Mouse (Mus musculus) hindbrain, embryonic 15.5 days (tissue): ENCODE measurements around the gene Nsmce1. TPM values are rescaled to one million over a fixed set of nuclear protein-coding genes. Genes with fewer than 3 reads are reported as not detected.
A peak's percentile ranks its signal among the peaks of the same experiment; 100 is the strongest.

Experiments
- ATAC-seq: fragments of 200-750 bp; cut with Nextera tagmentation; 2 replicates; pipeline ENCODE4 v1.8.0; 2017; ENCODE audit warnings: low read depth, moderate number of reproducible peaks, moderate TSS enrichment; ENCODE audit not compliant: low FRiP score
- H3K27ac ChIP-seq: fragments of 300-500 bp; sonication (generic); replicated peaks from 2 replicates; pipeline ENCODE4 v1.5.1; 2015; ENCODE audit warnings: mild to moderate bottlenecking, inconsistent platforms
- H3K27me3 ChIP-seq: fragments of 300-500 bp; sonication (generic); 2 replicates; pipeline ENCODE4 v1.6.1; 2015; ENCODE audit warnings: control low read depth, inconsistent platforms
- H3K36me3 ChIP-seq: fragments of 300-500 bp; sonication (generic); 2 replicates; pipeline ENCODE4 v1.6.1; 2015; ENCODE audit warnings: control low read depth, inconsistent platforms
- H3K4me1 ChIP-seq: fragments of 300-500 bp; sonication (generic); replicated peaks from 2 replicates; pipeline ENCODE4 v1.6.1; 2015; ENCODE audit warnings: control low read depth, inconsistent platforms
- H3K4me2 ChIP-seq: fragments of 300-500 bp; sonication (generic); 2 replicates; pipeline ENCODE4 v1.6.1; 2015; ENCODE audit warnings: moderate library complexity, mild to moderate bottlenecking, inconsistent platforms
- H3K4me3 ChIP-seq: fragments of 300-500 bp; sonication (generic); 2 replicates; pipeline ENCODE4 v1.5.1; 2015; ENCODE audit warnings: mild to moderate bottlenecking, inconsistent platforms
- H3K9ac ChIP-seq: fragments of 300-500 bp; sonication (generic); 2 replicates; pipeline ENCODE4 v1.6.1; 2015; ENCODE audit warnings: inconsistent platforms
- H3K9me3 ChIP-seq: fragments of 300-500 bp; sonication (generic); 2 replicates; pipeline ENCODE4 v1.6.1; 2016; ENCODE audit warnings: control low read depth, inconsistent platforms
- WGBS: fragments of 180-500 bp; shearing (Covaris S2); methylation state at CpG from one replicate; pipeline ENCODE4 v1.1.7; 2015; 5-methylcytosine and 5-hydroxymethylcytosine counted together
- polyA plus RNA-seq: library from polyadenylated mRNA; unstranded; fragments of >200 nt; fragmentation: Nextera tagmentation; extraction: Ambion mirVana; gene quantifications from 2 replicates; pipeline ENCODE4 v1.2.1, GENCODE M21; 2015

The Nsmce1 gene
- polyA plus RNA-seq, 1 experiment from 2014 or later, result 99.4 TPM

DNA sequence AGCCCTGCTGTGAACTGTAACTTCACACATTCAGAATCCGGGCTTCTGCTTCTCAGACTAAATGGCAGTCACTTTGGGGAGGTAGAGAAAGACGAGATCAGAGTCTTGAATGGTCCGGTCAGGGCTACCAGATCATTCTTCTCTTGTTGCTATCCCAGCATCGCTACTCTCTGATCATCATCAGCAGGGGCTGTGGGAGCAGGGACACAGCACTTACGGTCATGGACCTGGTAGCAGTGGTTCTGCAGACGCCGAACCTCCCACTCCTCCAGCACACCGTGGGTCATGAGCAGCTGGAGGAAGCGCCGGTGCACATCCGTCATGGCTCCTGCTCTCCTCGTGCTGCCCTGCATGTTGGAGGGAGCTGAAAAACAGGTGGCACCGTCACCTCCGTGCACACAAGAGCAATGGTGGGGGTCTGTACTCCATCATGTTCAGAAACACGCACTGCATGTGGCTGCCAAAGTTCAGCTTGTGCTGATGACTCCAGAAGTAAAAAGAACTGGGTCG, 5.2 kb downstream of the Nsmce1 start:
- no peak overlapping the region for H3K4me3 ChIP-seq
- peaks cover 8% of the 10 kb centered on the region; the same call in 1 of the 2 replicates for H3K36me3 ChIP-seq
- no peaks in the 10 kb centered on the region for H3K9me3 ChIP-seq
- H3K9ac ChIP-seq, result no peak overlapping the region
- peaks cover 19% of the 10 kb centered on the region for H3K4me1 ChIP-seq
- no peak overlapping the region for H3K4me2 ChIP-seq
- no peaks in the 10 kb centered on the region for H3K27me3 ChIP-seq
- no peak overlapping the region for H3K27ac ChIP-seq
- ATAC-seq, result no peak
- 94% methylated on average over 16 of the region's 16 CpGs for WGBS

DNA sequence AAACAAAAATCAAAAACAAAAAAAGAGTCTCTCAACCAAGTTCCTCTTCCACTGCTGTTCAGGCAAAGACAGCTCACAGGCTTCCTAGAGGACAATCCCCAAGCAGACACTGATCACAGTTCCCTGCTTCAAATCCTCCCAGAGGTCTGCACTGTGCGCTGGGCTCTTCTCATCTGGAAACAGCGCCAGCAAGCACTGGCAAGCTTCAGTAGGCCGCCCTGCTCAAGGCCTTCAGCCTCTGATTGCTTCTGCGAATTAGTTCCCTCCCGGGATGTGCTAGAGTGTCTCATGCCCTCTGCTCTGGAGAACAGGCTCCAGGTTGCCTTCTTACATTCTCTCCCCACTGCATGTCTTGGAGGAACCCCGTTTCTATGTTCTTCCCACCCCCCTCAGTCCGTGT, 6.6 kb downstream of the Nsmce1 start:
- WGBS, result 88% methylated on average over 7 of the region's 7 CpGs
- no peak overlapping the region for H3K4me3 ChIP-seq
- peaks cover 16% of the 10 kb centered on the region; the same call in 1 of the 2 replicates for H3K36me3 ChIP-seq
- no peaks in the 10 kb centered on the region for H3K27me3 ChIP-seq
- H3K9me3 ChIP-seq, result no peaks in the 10 kb centered on the region
- H3K9ac ChIP-seq, result no peak overlapping the region
- no peak overlapping the region for H3K4me2 ChIP-seq
- H3K4me1 ChIP-seq, result peaks cover 9% of the 10 kb centered on the region
- ATAC-seq, result no peak
- H3K27ac ChIP-seq, result no peak overlapping the region

DNA sequence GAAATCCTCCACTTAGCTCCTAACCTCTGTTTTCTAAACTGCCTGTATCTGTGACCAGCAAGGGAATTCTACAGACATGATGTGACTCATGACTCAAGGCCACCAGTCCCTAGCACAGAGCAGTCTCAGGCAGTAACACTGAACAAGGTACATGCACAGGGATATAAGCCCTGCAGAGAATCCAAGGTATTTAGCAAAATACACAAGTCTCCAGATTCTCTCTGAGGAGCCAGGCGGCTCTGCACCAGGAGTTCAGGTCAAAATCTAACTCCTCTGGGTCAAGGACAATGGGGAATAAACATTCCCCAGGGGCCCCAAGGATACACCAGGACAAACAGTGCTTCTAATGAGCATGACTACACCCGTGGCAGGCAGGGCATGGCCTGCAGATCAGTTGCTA, 8.5 kb downstream of the Nsmce1 start:
- 54% methylated on average over 2 of the region's 2 CpGs for WGBS
- peaks cover 16% of the 10 kb centered on the region; the same call in 1 of the 2 replicates for H3K36me3 ChIP-seq
- no peak for ATAC-seq

DNA sequence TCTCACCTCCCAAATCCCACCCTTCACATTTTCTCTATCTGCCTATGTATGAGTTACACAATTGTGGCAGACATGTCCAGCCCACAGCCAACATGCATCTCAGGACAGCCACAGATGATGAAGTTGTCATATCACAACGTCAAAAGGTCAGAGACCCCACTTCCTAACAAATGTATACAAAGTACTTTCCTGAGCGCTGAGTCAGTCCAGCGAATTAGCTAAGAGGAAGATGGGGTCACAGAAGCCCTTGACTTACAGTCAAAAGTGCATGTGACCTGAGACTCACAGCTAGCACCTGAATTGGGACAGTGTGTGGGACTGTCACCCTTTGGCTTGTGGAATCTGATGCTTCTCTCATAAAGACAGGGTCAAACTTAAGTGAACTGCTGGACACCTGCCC, 9.1 kb downstream of the Nsmce1 start:
- no peak for ATAC-seq
- H3K9ac ChIP-seq, result no peak overlapping the region
- no peak overlapping the region for H3K4me2 ChIP-seq
- H3K9me3 ChIP-seq, result no peaks in the 10 kb centered on the region
- H3K4me3 ChIP-seq, result no peak overlapping the region
- no peaks in the 10 kb centered on the region for H3K27me3 ChIP-seq
- H3K36me3 ChIP-seq, result peaks cover 16% of the 10 kb centered on the region; the same call in 1 of the 2 replicates
- WGBS, result 82% methylated on average over 3 of the region's 3 CpGs
- no peak overlapping the region for H3K27ac ChIP-seq
- no peaks in the 10 kb centered on the region for H3K4me1 ChIP-seq

More for the DNA sequence above, 8.5 kb downstream of the Nsmce1 start:
- Histone ChIP-seq H3K27ac (no peak overlapping the region), H3K9ac (no peak overlapping the region), H3K4me1 (no peaks in the 10 kb centered on the region), H3K9me3 (no peaks in the 10 kb centered on the region), H3K27me3 (no peaks in the 10 kb centered on the region), H3K4me3 (no peak overlapping the region), H3K4me2 (no peak overlapping the region)

DNA sequence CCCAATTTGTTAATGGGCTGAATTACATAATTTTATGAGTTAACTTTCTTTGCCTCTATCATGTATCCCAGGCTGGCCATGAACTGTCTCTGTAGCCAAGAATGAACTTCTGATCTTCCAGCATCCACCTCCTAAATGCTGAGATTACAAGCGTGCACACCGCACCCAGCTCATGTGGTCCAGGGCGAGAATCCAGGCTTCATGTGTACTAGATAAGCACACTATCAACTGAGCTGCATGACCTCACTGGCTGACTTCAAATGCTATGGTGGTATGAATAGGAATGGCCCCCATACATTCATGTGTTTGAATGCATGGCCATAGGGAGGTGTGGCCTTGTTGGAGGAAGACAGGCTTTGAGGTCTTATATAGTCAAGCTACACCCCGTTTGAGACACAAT, 10.9 kb downstream of the Nsmce1 start:
- no peaks in the 10 kb centered on the region for H3K9me3 ChIP-seq
- H3K4me1 ChIP-seq, result peaks cover 7% of the 10 kb centered on the region
- H3K4me3 ChIP-seq, result no peak overlapping the region
- H3K36me3 ChIP-seq, result peaks cover 16% of the 10 kb centered on the region; the same call in 1 of the 2 replicates
- H3K27me3 ChIP-seq, result no peaks in the 10 kb centered on the region
- no peak overlapping the region for H3K27ac ChIP-seq
- no peak for ATAC-seq
- no peak overlapping the region for H3K4me2 ChIP-seq
- H3K9ac ChIP-seq, result no peak overlapping the region
- WGBS, result 94% methylated on average over 4 of the region's 4 CpGs

DNA sequence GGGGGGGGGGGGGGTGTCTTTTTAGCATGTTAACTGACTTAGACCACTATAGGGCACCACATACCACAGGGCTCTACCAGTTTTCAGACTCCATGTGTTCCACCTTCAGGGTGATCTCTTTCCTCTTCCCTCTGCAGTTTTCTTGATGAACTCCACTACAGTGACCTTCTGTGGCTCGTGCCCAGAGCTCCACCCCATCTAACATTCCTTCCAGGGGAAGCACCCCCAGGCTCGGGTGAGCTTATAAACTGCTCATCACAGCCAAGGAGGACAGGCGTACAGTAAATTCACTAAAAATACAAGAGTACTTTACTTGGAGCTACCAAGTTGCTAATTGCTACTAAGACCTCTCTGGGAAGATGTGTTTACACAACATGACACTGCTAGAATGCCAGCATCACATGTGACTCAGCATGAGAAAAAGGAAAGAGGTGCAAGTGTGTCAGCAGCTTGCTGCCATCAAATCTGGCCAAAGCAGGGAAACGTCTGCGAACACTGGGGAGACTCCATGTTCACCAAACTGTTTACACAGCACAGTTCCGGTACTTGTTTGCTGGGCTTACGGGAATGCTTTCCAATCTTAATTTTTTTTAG, 12.9 kb downstream of the Nsmce1 start:
- Histone ChIP-seq H3K4me3 (no peak overlapping the region), H3K27me3 (no peaks in the 10 kb centered on the region), H3K27ac (no peak overlapping the region), H3K4me2 (no peak overlapping the region), H3K9ac (no peak overlapping the region), H3K4me1 (peaks cover 11% of the 10 kb centered on the region), H3K36me3 (peaks cover 12% of the 10 kb centered on the region; the same call in 1 of the 2 replicates), H3K9me3 (no peaks in the 10 kb centered on the region)
- no peak for ATAC-seq
- WGBS, result 85% methylated on average over 7 of the region's 7 CpGs

DNA sequence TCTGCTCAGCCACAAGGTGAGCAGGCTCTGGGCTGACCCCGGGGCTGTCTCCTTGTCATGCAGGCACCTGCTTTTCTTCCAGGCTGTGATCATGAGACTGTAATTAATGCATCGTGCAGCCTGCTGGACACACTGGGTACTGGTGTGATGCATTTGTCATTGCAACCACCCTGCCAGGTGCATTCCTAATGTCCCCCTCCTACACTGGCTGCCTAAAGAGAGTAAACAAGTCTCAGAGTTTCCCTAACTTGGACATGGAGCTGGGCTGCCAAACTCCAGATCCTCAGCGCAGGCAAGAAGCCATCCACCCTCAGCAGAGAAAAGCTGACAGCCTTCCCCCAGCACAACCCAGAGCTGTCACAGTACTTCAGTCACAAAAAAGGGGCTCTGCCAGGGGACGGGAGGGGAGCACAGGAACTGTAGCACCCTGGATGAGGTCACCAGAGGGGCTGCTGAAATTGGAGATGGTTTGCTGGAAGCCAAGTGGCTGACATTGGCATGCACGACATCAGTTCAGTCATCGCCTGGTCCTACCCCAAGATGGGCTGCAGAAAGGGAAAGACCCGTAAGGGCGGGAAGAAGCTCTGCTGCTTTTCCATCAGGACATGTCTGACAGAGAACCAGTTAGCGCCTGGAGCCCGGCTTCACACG, 15.7 kb downstream of the Nsmce1 start:
- Histone ChIP-seq H3K27me3 (no peaks in the 10 kb centered on the region), H3K9ac (no peak overlapping the region), H3K36me3 (0 out of 2 replicates have a peak, but pooled peaks cover 6% of the 10 kb centered on the region), H3K4me3 (no peak overlapping the region), H3K4me1 (peaks cover 18% of the 10 kb centered on the region), H3K27ac (peak overlapping the region; percentile 64), H3K9me3 (no peaks in the 10 kb centered on the region), H3K4me2 (no peak overlapping the region)
- WGBS, result 57% methylated on average over 11 of the region's 11 CpGs
- peak; percentile 57; the same call in 1 of the 2 replicates for ATAC-seq

DNA sequence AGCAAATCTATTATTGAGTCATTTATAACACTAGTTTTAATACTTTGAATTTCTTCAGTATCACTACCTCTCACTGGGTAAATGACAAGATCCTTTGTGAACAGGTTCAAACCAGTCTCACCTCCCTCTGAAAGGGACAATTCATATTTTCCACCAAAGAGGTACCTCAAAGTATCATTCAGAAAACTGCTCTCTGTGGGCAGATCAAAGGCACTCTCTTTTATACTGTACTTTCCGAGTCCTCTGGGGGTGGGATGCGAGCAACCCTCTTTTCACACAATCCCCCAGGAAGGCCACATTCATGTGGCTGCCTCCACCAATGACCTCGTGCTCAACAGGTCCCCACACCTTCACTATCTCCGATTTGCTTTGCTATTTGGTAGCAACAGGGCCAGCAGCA, 16.9 kb downstream of the Nsmce1 start:
- Histone ChIP-seq H3K4me1 (peaks cover 18% of the 10 kb centered on the region), H3K36me3 (0 out of 2 replicates have a peak, but pooled peaks cover 3% of the 10 kb centered on the region), H3K9ac (no peak overlapping the region), H3K4me2 (no peak overlapping the region), H3K27ac (no peak overlapping the region), H3K4me3 (no peak overlapping the region), H3K9me3 (no peaks in the 10 kb centered on the region), H3K27me3 (no peaks in the 10 kb centered on the region)
- 81% methylated on average over 4 of the region's 4 CpGs for WGBS
- no peak for ATAC-seq

DNA sequence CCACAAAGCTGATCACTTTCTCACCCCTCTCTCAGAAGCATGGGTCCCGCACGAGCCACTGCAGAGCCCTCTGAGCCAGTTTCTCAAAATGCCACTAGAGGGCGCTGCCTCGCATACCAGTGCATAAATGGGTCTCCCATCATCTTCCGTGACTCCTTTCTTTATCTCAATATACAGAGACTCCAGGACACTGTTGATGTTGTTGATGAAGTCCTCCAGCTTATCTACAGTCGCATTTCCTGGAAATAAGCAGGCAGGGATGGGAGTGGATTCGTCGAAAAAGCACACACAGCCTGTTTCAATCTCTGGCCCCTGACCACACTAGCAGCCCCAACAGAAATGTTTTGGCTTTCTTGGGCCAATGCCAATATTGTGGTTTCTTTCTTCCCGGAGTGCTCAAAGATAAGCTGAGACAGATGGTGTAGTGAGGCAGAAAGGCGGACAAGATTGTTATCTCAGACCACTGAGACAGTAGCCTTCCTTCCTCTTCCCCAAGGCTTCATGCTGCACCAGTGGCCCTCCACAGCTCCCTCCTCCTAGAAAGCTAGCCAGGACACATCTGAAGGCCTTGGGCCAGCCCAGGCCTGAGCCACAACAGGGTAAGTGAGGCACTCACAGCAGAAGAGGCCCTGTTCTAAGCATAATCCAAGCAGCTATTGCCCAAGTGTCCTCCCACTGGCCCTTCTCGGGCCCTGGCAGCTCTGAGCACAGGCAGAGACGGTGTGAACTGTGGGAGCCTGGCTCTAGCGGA, 19.2 kb downstream of the Nsmce1 start:
- Histone ChIP-seq H3K27ac (peak overlapping the region; percentile 27), H3K4me2 (no peak overlapping the region)

DNA sequence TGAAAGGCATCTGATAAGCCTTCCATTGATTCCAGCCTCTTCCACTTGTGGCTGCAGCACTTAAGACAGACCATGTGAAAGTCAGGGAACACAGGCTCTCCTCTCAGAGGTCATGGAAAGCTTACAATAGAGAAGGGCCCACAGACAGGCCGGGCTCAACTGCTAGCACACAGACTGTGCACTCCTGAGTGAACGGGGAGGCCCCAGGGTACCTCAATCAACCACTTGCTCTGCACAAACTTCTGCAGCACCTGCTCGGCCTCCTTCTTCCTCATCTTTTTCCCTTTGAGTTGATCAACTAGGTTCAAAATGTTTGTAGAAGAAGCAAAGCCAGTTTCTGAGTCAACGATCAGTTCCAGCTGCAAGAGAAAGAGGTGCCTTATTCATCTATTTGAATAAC, 20.5 kb downstream of the Nsmce1 start:
- WGBS, result 95% methylated on average over 4 of the region's 4 CpGs
- no peak overlapping the region for H3K4me3 ChIP-seq
- no peaks in the 10 kb centered on the region for H3K9me3 ChIP-seq
- ATAC-seq, result no peak
- H3K9ac ChIP-seq, result no peak overlapping the region
- H3K27ac ChIP-seq, result no peak overlapping the region
- H3K36me3 ChIP-seq, result peaks cover 24% of the 10 kb centered on the region
- H3K4me1 ChIP-seq, result peaks cover 15% of the 10 kb centered on the region
- no peaks in the 10 kb centered on the region for H3K27me3 ChIP-seq
- H3K4me2 ChIP-seq, result no peak overlapping the region

More for the DNA sequence above, 19.2 kb downstream of the Nsmce1 start:
- no peak overlapping the region for H3K4me3 ChIP-seq
- WGBS, result 31% methylated on average over 13 of the region's 13 CpGs
- H3K9ac ChIP-seq, result no peak overlapping the region
- ATAC-seq, result peak; percentile 71
- H3K4me1 ChIP-seq, result peaks cover 18% of the 10 kb centered on the region
- H3K36me3 ChIP-seq, result peaks cover 17% of the 10 kb centered on the region
- no peaks in the 10 kb centered on the region for H3K9me3 ChIP-seq
- no peaks in the 10 kb centered on the region for H3K27me3 ChIP-seq

DNA sequence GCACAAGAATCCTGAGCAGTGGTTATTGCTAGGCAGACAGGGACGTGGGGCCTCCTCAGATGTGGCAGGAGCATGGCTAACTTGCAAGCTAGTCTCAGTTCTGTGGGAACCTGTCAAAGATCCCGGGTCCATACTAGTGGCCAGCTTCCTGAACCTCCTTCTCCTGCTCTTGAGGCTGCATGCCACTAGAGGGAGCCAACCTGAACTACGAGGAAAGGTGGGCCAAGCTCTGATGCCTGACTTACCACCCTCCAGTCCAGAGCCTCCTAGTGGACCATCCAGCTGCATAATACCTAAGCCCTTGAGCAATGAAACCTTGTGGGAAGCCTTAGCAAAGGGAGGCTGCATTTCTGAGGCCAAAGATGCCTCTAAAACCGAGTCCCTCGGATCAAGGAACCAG, 21.5 kb downstream of the Nsmce1 start:
- no peaks in the 10 kb centered on the region for H3K27me3 ChIP-seq
- no peaks in the 10 kb centered on the region for H3K9me3 ChIP-seq
- peaks cover 7% of the 10 kb centered on the region; the same call in 1 of the 2 replicates for H3K4me1 ChIP-seq
- ATAC-seq, result peak; percentile 25; the same call in 1 of the 2 replicates
- 32% methylated on average over 5 of the region's 5 CpGs for WGBS
- no peak overlapping the region for H3K4me2 ChIP-seq
- no peak overlapping the region for H3K9ac ChIP-seq
- no peak overlapping the region for H3K4me3 ChIP-seq
- peaks cover 27% of the 10 kb centered on the region for H3K36me3 ChIP-seq
- H3K27ac ChIP-seq, result no peak overlapping the region

DNA sequence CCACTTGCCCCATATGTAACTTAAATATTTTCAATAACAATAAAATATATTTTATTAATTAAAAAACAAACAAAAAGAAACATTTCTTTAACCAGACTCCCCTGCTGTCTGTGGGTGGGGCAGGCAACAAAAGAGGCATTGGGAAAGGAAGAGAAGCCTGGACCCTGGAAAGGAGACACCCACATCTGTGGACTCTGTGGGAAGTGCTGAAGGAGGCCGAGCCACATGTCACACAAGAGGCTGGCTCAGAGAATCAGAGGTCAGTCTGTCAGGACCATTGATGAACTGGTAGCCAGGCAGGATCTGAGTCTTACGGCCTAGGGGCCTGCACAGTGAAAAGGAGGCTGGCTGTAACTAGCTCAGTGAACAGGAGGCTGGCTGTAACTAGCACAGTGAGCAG, 29.2 kb downstream of the Nsmce1 start:
- 46% methylated on average over 2 of the region's 2 CpGs for WGBS
- Histone ChIP-seq H3K9ac (no peak overlapping the region), H3K27ac (no peak overlapping the region), H3K9me3 (no peaks in the 10 kb centered on the region), H3K27me3 (no peaks in the 10 kb centered on the region), H3K4me3 (no peak overlapping the region), H3K4me2 (no peak overlapping the region), H3K36me3 (peaks cover 10% of the 10 kb centered on the region), H3K4me1 (no peaks in the 10 kb centered on the region)
- ATAC-seq, result no peak
